Mouse (Mus musculus): ENCODE measurements around the gene Hs6st1. TPM values are rescaled to one million over a fixed set of nuclear protein-coding genes. Genes with fewer than 3 reads are reported as not detected.

Gene Hs6st1
- polyA plus RNA-seq, 1 experiment from 2014 or later = 4.8 TPM

DNA sequence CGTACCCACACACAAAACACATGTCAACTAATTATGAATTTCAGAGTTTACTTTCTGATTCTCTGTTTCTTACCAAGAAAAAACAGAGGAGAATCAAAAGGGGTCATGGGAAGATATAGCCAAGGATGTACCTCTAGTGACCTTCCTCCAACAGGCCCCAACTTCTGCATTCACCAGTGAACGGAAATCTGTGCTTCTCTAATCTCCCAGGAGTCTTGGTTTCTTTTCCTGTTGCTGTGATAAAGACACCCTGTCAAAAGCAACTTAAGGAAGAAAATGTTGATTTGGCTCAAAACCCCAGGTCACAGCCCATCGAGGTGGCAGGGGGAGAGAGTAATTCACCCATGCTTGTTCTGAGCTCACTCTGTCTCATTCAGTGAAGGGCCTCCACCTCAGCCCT is 65.4 kb downstream of the Hs6st1 start:
- Histone ChIP-seq H3K27ac (ENCODE audit: low read length) (no peak overlapping the region), H3K27me3 (ENCODE audit: control insufficient read depth, insufficient read depth, low read length) (no peaks in the 10 kb centered on the region), H3K4me1 (ENCODE audit: control insufficient read depth, insufficient read depth, low read length) (0 out of 2 replicates have a peak, but pooled peaks cover 8% of the 10 kb centered on the region), H3K36me3 (ENCODE audit: control insufficient read depth, insufficient read depth, low read length) (no peaks in the 10 kb centered on the region), H3K9ac (ENCODE audit: low read length) (no peak overlapping the region), H3K4me3 (replicated peaks; ENCODE audit: low read length) (no peak overlapping the region), H3K4me2 (ENCODE audit: low read depth, low read length) (no peak overlapping the region), H3K9me3 (replicated peaks; ENCODE audit: control insufficient read depth, low read length) (no peaks in the 10 kb centered on the region)
- 72% methylated on average over 3 of the region's 3 CpGs for WGBS
- ATAC-seq (ENCODE audit: insufficient read depth, low FRiP score) = no peak

- Histone ChIP-seq H3K27ac (ENCODE audit: low read length) (no peak overlapping the region), H3K9me3 (replicated peaks; ENCODE audit: control insufficient read depth, low read length) (no peaks in the 10 kb centered on the region), H3K4me3 (replicated peaks; ENCODE audit: low read length) (no peak overlapping the region), H3K36me3 (ENCODE audit: control insufficient read depth, insufficient read depth, low read length) (no peaks in the 10 kb centered on the region), H3K9ac (ENCODE audit: low read length) (no peak overlapping the region), H3K4me2 (ENCODE audit: low read depth, low read length) (no peak overlapping the region), H3K4me1 (ENCODE audit: control insufficient read depth, insufficient read depth, low read length) (0 out of 2 replicates have a peak, but pooled peaks cover 8% of the 10 kb centered on the region), H3K27me3 (ENCODE audit: control insufficient read depth, insufficient read depth, low read length) (no peaks in the 10 kb centered on the region)
- ATAC-seq (ENCODE audit: insufficient read depth, low FRiP score) = no peak
- WGBS = 2% methylated on average over 3 of the region's 3 CpGs
These were observed 66.4 kb downstream of the Hs6st1 start for GRCm38 (mm10) chr1:36134584-36134983.

GRCm38 (mm10) chr1:36140311-36140710 is 72.1 kb downstream of the Hs6st1 start:
- no peaks in the 10 kb centered on the region for H3K9me3 ChIP-seq (replicated peaks; ENCODE audit: control insufficient read depth, low read length)
- no peak for ATAC-seq (ENCODE audit: insufficient read depth, low FRiP score)
- H3K27me3 ChIP-seq (ENCODE audit: control insufficient read depth, insufficient read depth, low read length) = no peaks in the 10 kb centered on the region
- H3K27ac ChIP-seq (ENCODE audit: low read length) = no peak overlapping the region
- H3K4me1 ChIP-seq (ENCODE audit: control insufficient read depth, insufficient read depth, low read length) = no peaks in the 10 kb centered on the region
- WGBS = 92% methylated on average over 15 of the region's 15 CpGs
- 0 out of 2 replicates have a peak, but pooled peaks cover 7% of the 10 kb centered on the region for H3K36me3 ChIP-seq (ENCODE audit: control insufficient read depth, insufficient read depth, low read length)
- no peak overlapping the region for H3K4me3 ChIP-seq (replicated peaks; ENCODE audit: low read length)
- no peak overlapping the region for H3K9ac ChIP-seq (ENCODE audit: low read length)
- no peak overlapping the region for H3K4me2 ChIP-seq (ENCODE audit: low read depth, low read length)

DNA sequence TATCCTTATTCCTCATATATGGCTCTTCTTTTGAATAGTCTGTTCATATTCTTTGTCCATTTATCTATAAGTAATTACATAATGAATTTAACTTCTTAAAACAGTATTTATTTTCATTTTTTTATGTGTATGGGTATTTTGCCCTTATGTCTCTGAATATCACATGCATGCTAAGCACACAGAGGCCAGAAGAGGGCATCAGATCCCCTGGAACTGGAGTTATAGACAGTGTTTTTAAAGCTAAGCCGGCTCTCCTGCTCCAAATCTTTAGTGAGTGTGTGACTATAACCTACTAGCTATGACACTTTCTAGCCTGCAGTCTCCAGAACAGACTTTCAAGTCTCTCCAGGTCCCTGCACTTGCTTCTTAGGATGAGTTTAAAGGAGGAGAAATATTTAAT is 76.8 kb downstream of the Hs6st1 start:
- H3K4me3 ChIP-seq (replicated peaks; ENCODE audit: low read length) = no peak overlapping the region
- WGBS = 23% methylated on average over 1 of the region's 1 CpGs

GRCm38 (mm10) chr1:36148809-36149208 is 80.6 kb downstream of the Hs6st1 start:
- ATAC-seq (ENCODE audit: insufficient read depth, low FRiP score) = no peak
- no peak overlapping the region for H3K9ac ChIP-seq (ENCODE audit: low read length)
- H3K27me3 ChIP-seq (ENCODE audit: control insufficient read depth, insufficient read depth, low read length) = no peaks in the 10 kb centered on the region
- 73% methylated on average over 2 of the region's 2 CpGs for WGBS
- H3K36me3 ChIP-seq (ENCODE audit: control insufficient read depth, insufficient read depth, low read length) = 0 out of 2 replicates have a peak, but pooled peaks cover 10% of the 10 kb centered on the region
- H3K4me1 ChIP-seq (ENCODE audit: control insufficient read depth, insufficient read depth, low read length) = no peaks in the 10 kb centered on the region
- no peak overlapping the region for H3K4me2 ChIP-seq (ENCODE audit: low read depth, low read length)
- no peaks in the 10 kb centered on the region for H3K9me3 ChIP-seq (replicated peaks; ENCODE audit: control insufficient read depth, low read length)
- no peak overlapping the region for H3K27ac ChIP-seq (ENCODE audit: low read length)
- no peak overlapping the region for H3K4me3 ChIP-seq (replicated peaks; ENCODE audit: low read length)

More for the DNA sequence above, 76.8 kb downstream of the Hs6st1 start:
- ATAC-seq (ENCODE audit: insufficient read depth, low FRiP score) = no peak
- Histone ChIP-seq H3K4me1 (ENCODE audit: control insufficient read depth, insufficient read depth, low read length) (no peaks in the 10 kb centered on the region), H3K27me3 (ENCODE audit: control insufficient read depth, insufficient read depth, low read length) (no peaks in the 10 kb centered on the region), H3K9ac (ENCODE audit: low read length) (no peak overlapping the region), H3K9me3 (replicated peaks; ENCODE audit: control insufficient read depth, low read length) (no peaks in the 10 kb centered on the region), H3K4me2 (ENCODE audit: low read depth, low read length) (no peak overlapping the region), H3K27ac (ENCODE audit: low read length) (no peak overlapping the region), H3K36me3 (ENCODE audit: control insufficient read depth, insufficient read depth, low read length) (0 out of 2 replicates have a peak, but pooled peaks cover 10% of the 10 kb centered on the region)

DNA sequence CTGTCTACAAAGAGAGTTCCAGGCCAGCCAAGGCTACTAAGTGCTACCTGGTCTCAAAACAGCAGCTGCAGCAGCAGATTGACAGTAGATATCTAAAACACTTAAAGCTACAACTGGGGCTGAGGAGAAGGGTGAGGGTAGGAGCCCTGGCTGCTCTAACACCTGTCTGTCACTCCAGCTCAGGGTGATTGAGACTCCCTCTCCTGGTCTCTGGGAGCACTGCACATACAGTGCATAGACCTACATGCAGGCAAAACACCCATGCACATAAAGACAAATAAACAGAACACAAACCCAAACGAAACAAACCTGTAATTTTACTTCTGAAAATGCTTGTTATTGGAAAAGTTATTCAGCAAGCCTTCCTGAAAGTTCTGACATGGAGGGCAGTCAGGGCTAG is 81.2 kb downstream of the Hs6st1 start:
- no peak for ATAC-seq (ENCODE audit: insufficient read depth, low FRiP score)
- no peak overlapping the region for H3K9ac ChIP-seq (ENCODE audit: low read length)
- H3K36me3 ChIP-seq (ENCODE audit: control insufficient read depth, insufficient read depth, low read length) = 0 out of 2 replicates have a peak, but pooled peaks cover 7% of the 10 kb centered on the region
- H3K27ac ChIP-seq (ENCODE audit: low read length) = no peak overlapping the region
- no peaks in the 10 kb centered on the region for H3K9me3 ChIP-seq (replicated peaks; ENCODE audit: control insufficient read depth, low read length)
- H3K27me3 ChIP-seq (ENCODE audit: control insufficient read depth, insufficient read depth, low read length) = no peaks in the 10 kb centered on the region
- H3K4me2 ChIP-seq (ENCODE audit: low read depth, low read length) = no peak overlapping the region
- H3K4me1 ChIP-seq (ENCODE audit: control insufficient read depth, insufficient read depth, low read length) = no peaks in the 10 kb centered on the region
- 58% methylated on average over 1 of the region's 1 CpGs for WGBS
- no peak overlapping the region for H3K4me3 ChIP-seq (replicated peaks; ENCODE audit: low read length)

Small RNAs within 50 kb of the gene (microRNA-seq; reads per million reads assigned to microRNA genes)
- gene Mir6897 = 1.3 reads per million

Other genes with a start within 250 kb of the Hs6st1 start
- gene Uggt1, start 176.3 kb downstream of the Hs6st1 start, polyA plus RNA-seq (2015; fragmentation: Nextera tagmentation; extraction: Ambion mirVana) = 55.0 and 59.0 TPM in 2 replicates
- gene Neurl3, start 206.3 kb downstream of the Hs6st1 start, polyA plus RNA-seq (2015; fragmentation: Nextera tagmentation; extraction: Ambion mirVana) = 19.6 and 21.4 TPM in 2 replicates
- gene Arid5a, start 239.3 kb downstream of the Hs6st1 start, polyA plus RNA-seq (2015; fragmentation: Nextera tagmentation; extraction: Ambion mirVana) = 4.8 and 4.9 TPM in 2 replicates

Measured in stomach, embryonic 16.5 days (tissue).